Mouse (Mus musculus) thymus, postnatal 25 days (tissue): Measurements from ENCODE around the gene Zfp3.

ENCODE experiments used
- DNase-seq: peaks from one replicate; pipeline ENCODE4 v3.0.0; 2022

Zfp3 gene

GRCm38 (mm10) chr11:70808101-70808500, 44.1 kb downstream of the Zfp3 start:
- DNase-seq: no peak

DNA sequence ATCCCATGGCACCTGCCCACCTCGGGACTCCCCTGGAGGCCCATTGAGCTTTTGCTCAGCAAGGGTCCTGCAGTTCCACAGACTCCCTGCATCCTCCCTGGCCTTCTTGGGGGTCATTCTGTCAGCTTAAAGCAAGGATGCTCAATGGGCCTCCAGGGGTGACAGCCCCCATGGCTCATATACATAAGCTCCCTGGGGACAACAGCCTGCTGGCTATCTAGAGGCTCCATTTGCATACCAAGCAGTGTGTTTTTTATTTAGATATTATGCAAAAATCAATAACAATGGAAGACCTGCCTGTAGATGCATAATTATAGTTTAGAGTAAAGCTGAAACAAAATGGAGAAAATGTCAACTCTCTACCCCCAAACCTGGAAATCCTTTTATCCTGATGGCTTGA, 45.0 kb downstream of the Zfp3 start:
- no peak for DNase-seq

GRCm38 (mm10) chr11:70811041-70811440, 47.0 kb downstream of the Zfp3 start:
- no peak for DNase-seq

DNA sequence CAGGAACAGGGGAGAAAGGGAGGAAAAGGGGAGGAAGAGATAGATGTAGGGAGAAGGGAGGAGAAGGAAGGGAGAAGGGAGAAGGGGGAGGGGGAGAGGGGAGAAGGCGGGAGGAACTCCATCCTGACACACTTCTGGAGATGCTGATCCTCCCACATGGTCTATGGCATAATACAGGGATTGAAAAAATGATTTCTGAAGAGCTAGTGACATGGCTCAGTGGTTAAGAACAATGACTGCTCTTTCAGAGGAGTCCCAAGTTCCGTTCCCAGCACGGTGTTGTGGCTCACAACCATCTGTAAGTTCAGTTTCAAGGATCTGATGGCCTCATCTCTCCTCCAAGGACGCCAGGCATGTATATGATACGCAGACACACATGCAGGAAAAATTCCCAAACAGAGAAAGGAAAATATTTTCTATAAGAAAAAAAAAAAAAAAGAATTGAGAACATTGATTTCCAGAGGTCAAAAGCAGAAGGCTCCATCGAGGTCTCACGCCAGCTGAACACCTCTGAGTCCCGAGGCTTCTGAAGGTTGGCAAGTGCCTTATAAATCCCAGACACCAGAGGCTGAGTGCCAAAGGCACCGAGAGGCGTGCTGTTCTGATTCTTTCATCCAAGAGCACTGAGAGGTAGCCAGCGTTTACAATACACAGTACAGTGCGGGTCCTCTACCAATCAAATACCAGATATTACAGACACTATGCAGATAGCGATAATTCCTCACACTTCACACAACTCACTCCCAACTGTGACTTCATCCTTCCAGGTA, 47.6 kb downstream of the Zfp3 start:
- DNase-seq: no peak

DNA sequence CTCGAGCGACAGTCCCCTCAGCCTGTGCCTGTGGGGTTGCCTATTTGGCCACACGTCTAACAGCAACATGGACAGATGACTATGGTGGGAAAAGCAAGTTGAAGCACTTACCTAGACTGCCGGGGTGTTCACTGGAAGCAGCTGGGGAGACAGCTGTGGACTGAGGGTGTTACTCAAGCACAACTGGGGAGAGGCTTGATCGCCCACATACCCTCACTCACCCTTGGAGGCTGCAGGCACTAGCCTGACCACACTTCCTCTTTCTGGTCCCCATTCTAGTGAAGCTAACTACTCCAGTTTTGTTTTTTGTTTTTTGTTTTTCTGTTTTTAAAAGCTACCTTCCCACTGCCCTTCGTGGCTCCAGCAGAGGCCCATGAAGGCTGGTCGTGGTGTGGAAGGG, 48.4 kb downstream of the Zfp3 start, which contains the start of gene Scimp:
Gene Scimp (minus strand): TSS at position 222 of the 400 bp plus-strand sequence.
- DNase-seq: no peak

DNA sequence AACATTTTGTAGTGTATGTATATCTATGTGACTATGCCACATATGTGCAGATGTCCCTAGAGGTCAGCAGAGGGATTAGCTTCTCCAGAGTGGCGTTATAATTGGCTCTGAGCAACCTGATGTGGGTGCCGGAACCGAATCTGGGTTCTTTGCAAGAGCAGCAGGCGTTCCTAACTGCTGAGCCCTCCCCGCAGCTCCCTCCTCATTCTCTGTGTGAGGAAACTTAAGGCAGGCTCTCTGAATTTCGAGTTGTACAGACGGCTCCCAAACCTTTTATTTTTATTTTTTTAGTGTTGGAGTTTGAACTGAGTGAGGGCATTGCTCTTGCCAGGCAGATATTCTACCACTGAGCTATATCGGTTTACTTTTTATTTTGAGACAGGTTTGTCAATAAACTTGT, 51.1 kb downstream of the Zfp3 start:
- DNase-seq: no peak

DNA sequence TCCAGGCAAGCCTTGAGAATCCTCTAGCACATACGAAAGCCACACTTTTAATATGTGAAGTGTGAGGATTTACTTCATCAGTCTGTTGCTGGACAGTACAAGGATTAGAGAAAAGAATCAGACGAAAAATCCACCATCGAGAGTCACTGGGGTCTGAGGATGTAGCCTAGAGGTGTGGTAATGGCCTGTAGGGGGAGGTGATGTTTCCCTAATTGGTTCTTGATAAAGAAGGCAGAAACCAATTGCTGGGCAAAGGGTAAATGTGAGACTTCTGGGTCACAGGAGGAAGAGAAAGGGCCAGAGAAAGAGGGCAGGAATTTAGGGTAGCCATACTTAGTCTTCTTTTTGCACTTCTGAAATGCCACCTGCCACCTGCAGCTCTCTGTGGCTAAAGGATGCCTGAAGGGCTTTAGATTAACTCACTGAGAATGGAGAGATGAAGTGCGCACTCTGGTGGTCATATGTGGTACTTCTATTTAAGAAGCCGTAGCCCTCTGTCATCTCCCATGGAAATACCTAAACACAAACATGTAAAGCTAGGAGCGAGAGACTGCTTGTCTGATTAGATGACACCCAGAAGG, 51.6 kb downstream of the Zfp3 start:
- peak; percentile 63 for DNase-seq

DNA sequence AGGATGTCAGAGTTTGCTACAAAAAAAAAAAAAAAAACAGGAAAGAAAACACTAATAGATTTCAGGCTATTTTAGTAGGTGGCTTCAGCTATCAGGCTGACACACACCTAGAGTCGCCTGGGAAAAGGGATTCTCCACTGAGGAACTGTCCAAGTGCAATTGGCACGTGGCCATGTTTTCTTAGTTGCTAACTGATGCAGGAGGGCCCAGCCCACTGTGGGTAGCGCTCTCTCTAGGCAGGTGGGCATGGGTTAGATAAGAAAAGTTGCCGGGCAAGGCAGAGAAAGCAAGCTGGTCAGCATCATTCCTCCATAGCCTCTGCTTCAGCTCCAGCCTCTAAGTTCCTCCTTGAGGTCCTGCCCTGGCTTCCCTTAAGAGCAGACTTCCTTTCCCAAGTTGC, 52.8 kb downstream of the Zfp3 start:
- DNase-seq: no peak

- DNase-seq: no peak
Measured at GRCm38 (mm10) chr11:70820120-70820519, 56.1 kb downstream of the Zfp3 start.

- DNase-seq: no peak
Measured at GRCm38 (mm10) chr11:70821728-70822591, 58.0 kb downstream of the Zfp3 start.
